Mouse (Mus musculus) limb, embryonic 11.5 days (tissue): ENCODE data around the gene Plin3. TPM values are rescaled to one million over a fixed set of nuclear protein-coding genes. Genes with fewer than 3 reads are reported as not detected.

Source experiments
- ATAC-seq: fragments of 200-750 bp; cut with Nextera tagmentation; 2 replicates; pipeline ENCODE4 v1.8.0; 2017; ENCODE audit warnings: low read depth; ENCODE audit not compliant: insufficient number of reproducible peaks, low FRiP score, low TSS enrichment
- DNase-seq: peaks from one replicate; pipeline ENCODE4 v3.0.0-alpha.2; 2015; ENCODE audit warnings: low spot score
- H3K27ac ChIP-seq: fragments of 300-500 bp; sonication (generic); replicated peaks from 2 replicates; pipeline ENCODE4 v1.5.1; 2014; ENCODE audit warnings: low read depth, mild to moderate bottlenecking, low read length
- H3K27me3 ChIP-seq: fragments of 300-500 bp; sonication (generic); 2 replicates; pipeline ENCODE4 v1.6.1; 2014; ENCODE audit warnings: mild to moderate bottlenecking, low read length, mixed read lengths; ENCODE audit not compliant: control insufficient read depth, insufficient read depth
- H3K36me3 ChIP-seq: fragments of 300-500 bp; sonication (generic); 2 replicates; pipeline ENCODE4 v1.6.1; 2014; ENCODE audit warnings: mild to moderate bottlenecking, low read length, moderate library complexity, mixed read lengths; ENCODE audit not compliant: control insufficient read depth, insufficient read depth
- H3K4me1 ChIP-seq: fragments of 300-500 bp; sonication (generic); 2 replicates; pipeline ENCODE4 v1.6.1; 2014; ENCODE audit warnings: low read length, mixed read lengths; ENCODE audit not compliant: control insufficient read depth, insufficient read depth
- H3K4me2 ChIP-seq: fragments of 300-500 bp; sonication (generic); 2 replicates; pipeline ENCODE4 v1.6.1; 2014; ENCODE audit warnings: low read depth, mild to moderate bottlenecking, moderate library complexity; ENCODE audit not compliant: severe bottlenecking
- H3K4me3 ChIP-seq: fragments of 300-500 bp; sonication (generic); 2 replicates; pipeline ENCODE4 v1.5.1; 2014; ENCODE audit warnings: low read depth, low read length
- H3K9ac ChIP-seq: fragments of 300-500 bp; sonication (generic); 2 replicates; pipeline ENCODE4 v1.6.1; 2014; ENCODE audit warnings: mild to moderate bottlenecking, low read length
- H3K9me3 ChIP-seq: fragments of 300-500 bp; sonication (generic); 2 replicates; pipeline ENCODE4 v1.6.1; 2016; ENCODE audit warnings: low read length; ENCODE audit not compliant: control insufficient read depth
- WGBS: fragments of 180-500 bp; shearing (Covaris S2); extraction: QIAGEN DNeasy Blood & Tissue Kit; methylation state at CpG from one replicate; pipeline ENCODE4 v1.1.7; 2014; 5-methylcytosine and 5-hydroxymethylcytosine counted together
- polyA plus RNA-seq: library from polyadenylated mRNA; unstranded; fragments of >200 nt; fragmentation: Nextera tagmentation; extraction: Ambion mirVana; gene quantifications from 2 replicates; pipeline ENCODE4 v1.2.1, GENCODE M21; 2014

The Plin3 gene
- polyA plus RNA-seq, 1 experiment from 2014 or later = 66.0 TPM

DNA sequence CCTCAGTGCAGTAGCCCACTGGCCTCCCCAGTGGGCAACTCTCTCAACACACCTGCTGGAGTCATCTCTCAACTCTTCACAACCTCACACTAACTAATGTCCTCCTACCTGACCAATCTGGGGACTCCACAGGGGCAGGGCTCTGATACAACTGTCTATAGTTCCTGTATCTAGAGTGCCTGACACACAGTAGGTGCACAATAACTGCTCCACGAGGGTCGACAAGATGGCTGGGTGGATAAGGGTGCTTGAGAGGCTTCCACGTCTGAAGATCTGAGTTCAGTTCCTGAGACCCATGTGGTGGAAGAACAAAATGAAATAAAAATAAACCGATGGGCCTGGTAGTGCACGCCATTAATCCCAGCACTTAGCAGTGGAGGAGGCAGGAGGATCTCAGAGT lies 18.7 kb downstream of the Plin3 start:
- Histone ChIP-seq H3K4me1 (0 out of 2 replicates have a peak, but pooled peaks cover 2% of the 10 kb centered on the region), H3K27me3 (no peaks in the 10 kb centered on the region), H3K4me3 (no peak overlapping the region), H3K36me3 (peaks cover 3% of the 10 kb centered on the region), H3K9me3 (no peaks in the 10 kb centered on the region), H3K4me2 (no peak overlapping the region), H3K27ac (no peak overlapping the region), H3K9ac (no peak overlapping the region; the same call in 1 of the 2 replicates)
- WGBS = 89% methylated on average over 5 of the region's 5 CpGs
- DNase-seq (no peak), ATAC-seq (no peak)

DNA sequence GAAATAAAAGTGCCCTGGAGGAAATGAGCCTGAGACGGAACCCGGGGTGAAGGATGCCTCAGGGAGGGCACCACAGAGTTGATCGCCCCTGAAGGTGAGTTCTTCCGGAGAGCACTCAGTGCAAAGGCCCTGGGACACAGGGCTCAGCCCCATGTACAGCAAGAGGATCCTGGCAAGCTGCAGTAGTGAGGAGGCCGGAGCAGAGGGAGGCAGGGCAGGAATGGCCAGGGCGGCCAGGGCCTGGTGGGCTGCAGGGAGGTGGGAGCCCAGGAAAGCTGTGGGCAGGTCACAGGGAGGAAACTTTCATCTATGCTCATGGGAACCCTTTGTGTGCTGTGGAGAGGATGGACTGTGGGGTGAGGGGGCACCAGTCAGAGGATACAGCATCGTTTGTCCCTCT lies 19.2 kb downstream of the Plin3 start:
- ATAC-seq (no peak), DNase-seq (no peak)
- H3K27me3 ChIP-seq = no peaks in the 10 kb centered on the region
- H3K4me3 ChIP-seq = no peak overlapping the region
- H3K27ac ChIP-seq = no peak overlapping the region
- peaks cover 3% of the 10 kb centered on the region for H3K36me3 ChIP-seq
- 79% methylated on average over 7 of the region's 7 CpGs for whole genome bisulfite sequencing
- H3K9me3 ChIP-seq = no peaks in the 10 kb centered on the region
- H3K4me2 ChIP-seq = no peak overlapping the region
- no peak overlapping the region; the same call in 1 of the 2 replicates for H3K9ac ChIP-seq
- H3K4me1 ChIP-seq = 0 out of 2 replicates have a peak, but pooled peaks cover 2% of the 10 kb centered on the region

DNA sequence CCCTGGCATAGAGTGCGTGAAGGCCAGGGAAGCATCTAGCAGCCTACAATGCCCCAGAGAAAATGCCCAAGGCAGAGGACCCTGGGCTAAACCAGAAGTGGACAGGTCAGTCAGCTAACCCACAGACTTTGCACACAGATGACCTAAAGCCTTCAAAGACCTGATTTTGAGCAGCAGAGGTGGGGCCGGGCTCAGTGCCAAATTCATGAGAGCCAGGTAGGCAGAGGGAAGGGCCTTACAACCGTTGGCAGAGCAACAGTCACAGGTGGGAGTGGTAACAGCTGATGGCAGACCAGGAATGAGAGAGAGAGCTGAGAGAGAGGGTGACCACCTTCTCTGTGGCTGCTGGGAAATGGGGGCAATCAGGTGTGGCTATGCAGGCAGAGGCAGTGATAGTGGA lies 20.0 kb downstream of the Plin3 start:
- Histone ChIP-seq H3K4me1 (0 out of 2 replicates have a peak, but pooled peaks cover 2% of the 10 kb centered on the region), H3K9ac (no peak overlapping the region), H3K36me3 (no peaks in the 10 kb centered on the region; the same call in none of the 2 replicates), H3K27ac (no peak overlapping the region), H3K4me2 (no peak overlapping the region), H3K4me3 (no peak overlapping the region), H3K27me3 (no peaks in the 10 kb centered on the region), H3K9me3 (no peaks in the 10 kb centered on the region)
- DNase-seq (no peak), ATAC-seq (no peak)
- 84% methylated on average over 3 of the region's 3 CpGs for WGBS

DNA sequence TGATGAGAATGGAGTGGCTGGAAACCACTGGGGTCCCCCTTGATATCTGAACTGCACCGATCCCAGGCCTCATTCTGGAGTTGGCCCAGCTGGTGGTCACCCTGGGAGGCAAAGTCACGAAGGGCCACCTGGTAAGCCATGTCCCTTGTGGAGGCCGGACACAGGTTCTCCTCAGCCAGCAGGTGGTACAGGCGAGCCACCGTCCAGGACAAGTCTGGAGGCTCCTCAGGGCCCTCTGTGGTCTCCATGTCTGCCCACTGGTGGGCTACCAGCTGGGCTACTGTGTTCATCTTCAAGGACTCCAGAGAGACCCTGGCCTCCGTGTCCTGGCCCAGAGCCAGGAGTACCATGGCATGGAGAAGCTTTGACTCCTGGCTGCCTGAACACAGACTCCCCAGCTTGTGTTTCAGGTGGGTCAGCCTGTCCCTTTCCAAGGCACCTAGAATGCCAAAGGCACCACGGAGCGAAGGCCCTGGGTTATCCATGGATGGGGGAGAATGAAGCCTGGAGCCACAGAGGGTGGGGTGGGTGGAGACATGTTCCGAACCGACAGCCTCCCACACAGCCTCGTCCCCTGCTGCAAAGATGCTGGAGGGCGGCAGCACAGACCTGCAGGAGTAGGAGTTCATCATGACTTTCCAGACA lies 20.9 kb downstream of the Plin3 start:
- 0 out of 2 replicates have a peak, but pooled peaks cover 2% of the 10 kb centered on the region for H3K4me1 ChIP-seq
- no peak overlapping the region for H3K4me3 ChIP-seq
- H3K4me2 ChIP-seq = no peak overlapping the region
- WGBS = 89% methylated on average over 12 of the region's 12 CpGs
- DNase-seq = no peak
- H3K9ac ChIP-seq = no peak overlapping the region
- no peaks in the 10 kb centered on the region for H3K27me3 ChIP-seq
- H3K36me3 ChIP-seq = no peaks in the 10 kb centered on the region; the same call in none of the 2 replicates
- H3K9me3 ChIP-seq = no peaks in the 10 kb centered on the region
- H3K27ac ChIP-seq = no peak overlapping the region
- no peak for ATAC-seq

DNA sequence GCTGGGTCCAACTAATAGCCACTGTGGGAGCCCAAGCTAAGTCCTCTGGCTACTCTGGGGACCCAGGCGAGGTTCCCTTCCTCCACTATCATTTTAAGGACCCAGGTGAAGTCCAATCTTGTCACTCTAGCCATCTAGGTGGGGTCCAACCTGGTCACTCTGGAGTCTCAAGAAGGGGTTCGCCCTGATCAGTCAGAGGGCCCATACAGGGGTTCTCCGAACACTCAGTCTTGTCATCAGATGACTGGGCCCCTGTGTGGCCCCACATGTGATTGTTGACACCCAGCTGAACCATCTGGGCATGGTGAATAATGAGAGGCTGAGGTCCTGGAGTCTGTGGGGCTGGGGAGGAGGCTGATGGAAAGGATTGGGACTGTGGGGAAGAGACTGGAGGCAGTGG lies 22.9 kb downstream of the Plin3 start:
- Histone ChIP-seq H3K27ac (no peak overlapping the region), H3K9me3 (no peaks in the 10 kb centered on the region), H3K36me3 (no peaks in the 10 kb centered on the region; the same call in none of the 2 replicates), H3K9ac (peak overlapping the region; percentile 40; the same call in 1 of the 2 replicates), H3K27me3 (no peaks in the 10 kb centered on the region), H3K4me3 (peak overlapping the region; percentile 24; the same call in 1 of the 2 replicates), H3K4me1 (no peaks in the 10 kb centered on the region), H3K4me2 (peak overlapping the region; percentile 58)
- ATAC-seq (no peak), DNase-seq (no peak)
- 84% methylated on average over 3 of the region's 3 CpGs for WGBS

DNA sequence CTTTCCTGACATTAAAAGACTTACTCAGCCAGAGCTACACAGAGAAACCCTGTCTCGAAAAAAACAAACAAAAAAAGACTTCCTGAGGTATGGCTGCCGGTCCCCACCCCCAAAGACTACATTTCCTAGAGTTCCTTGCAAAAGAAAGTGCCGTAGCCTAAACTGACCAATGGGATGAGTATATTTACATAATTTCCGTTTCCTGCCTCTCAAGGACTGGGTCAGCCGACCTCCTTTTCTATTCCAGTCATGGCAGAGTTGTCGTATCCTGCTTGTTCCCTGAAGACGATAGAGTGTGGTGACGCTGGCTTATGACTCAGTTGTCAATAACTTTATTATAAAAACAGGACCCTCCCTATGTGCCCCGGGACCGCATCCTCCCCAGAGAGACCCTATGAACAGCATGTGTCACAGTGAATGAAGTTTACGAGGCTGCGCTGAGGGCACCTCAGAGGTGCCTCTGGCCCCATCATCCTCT lies 23.5 kb downstream of the Plin3 start:
- H3K9ac ChIP-seq = peak overlapping the region; percentile 40; the same call in 1 of the 2 replicates
- H3K27me3 ChIP-seq = no peaks in the 10 kb centered on the region
- WGBS = 29% methylated on average over 12 of the region's 12 CpGs
- H3K4me3 ChIP-seq = peak overlapping the region; percentile 24
- no peaks in the 10 kb centered on the region for H3K4me1 ChIP-seq
- H3K36me3 ChIP-seq = no peaks in the 10 kb centered on the region; the same call in none of the 2 replicates
- H3K4me2 ChIP-seq = peak overlapping the region; percentile 58
- DNase-seq (peak; percentile 65), ATAC-seq (peak; percentile 81)
- H3K9me3 ChIP-seq = no peaks in the 10 kb centered on the region
- no peak overlapping the region for H3K27ac ChIP-seq

DNA sequence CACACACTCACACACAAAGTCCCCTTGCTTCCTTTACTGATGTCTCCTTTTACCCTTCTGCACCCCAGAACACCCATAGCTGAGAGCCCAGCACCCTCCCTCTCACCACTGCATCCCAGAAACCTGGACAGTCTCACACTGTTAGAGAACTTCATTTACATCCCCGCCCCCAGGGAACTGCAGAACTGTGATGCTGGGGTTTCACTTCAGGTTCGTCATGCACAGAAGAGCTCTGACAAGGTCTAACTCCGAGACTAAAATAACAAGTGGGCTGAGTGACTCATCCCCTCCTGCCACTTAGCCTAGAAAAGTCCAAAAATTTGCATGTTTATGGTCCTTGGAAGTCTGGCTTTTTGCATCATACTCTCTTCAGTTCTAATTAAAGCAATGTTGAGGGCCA lies 26.4 kb downstream of the Plin3 start:
- Histone ChIP-seq H3K4me2 (no peak overlapping the region), H3K27ac (no peak overlapping the region), H3K9ac (no peak overlapping the region), H3K4me1 (no peaks in the 10 kb centered on the region), H3K9me3 (no peaks in the 10 kb centered on the region), H3K27me3 (no peaks in the 10 kb centered on the region), H3K36me3 (peaks cover 5% of the 10 kb centered on the region), H3K4me3 (no peak overlapping the region)
- ATAC-seq (no peak), DNase-seq (no peak)
- 63% methylated on average over 3 of the region's 3 CpGs for WGBS

DNA sequence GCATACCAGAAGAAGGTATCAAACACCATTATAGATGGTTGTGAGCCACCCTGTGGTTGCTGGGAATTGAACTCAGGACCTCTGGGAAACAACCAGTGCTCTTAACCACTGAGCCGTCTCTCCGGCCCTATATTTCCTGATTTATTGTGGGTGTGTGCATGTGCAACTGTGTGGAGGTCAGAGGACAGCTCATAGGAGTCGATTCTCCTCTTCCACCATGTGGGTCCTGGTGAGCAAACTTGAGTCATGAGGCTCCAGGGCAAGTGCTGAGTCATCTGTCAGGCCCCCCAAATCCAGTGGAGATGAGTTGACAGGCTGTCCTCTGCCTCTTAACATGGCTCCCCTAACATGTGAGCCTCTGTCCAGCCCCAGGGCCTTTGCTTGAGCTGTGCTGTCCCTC lies 26.8 kb downstream of the Plin3 start:
- 84% methylated on average over 3 of the region's 3 CpGs for WGBS
- Histone ChIP-seq H3K9me3 (no peaks in the 10 kb centered on the region), H3K36me3 (peaks cover 8% of the 10 kb centered on the region), H3K27ac (no peak overlapping the region), H3K27me3 (no peaks in the 10 kb centered on the region), H3K4me1 (no peaks in the 10 kb centered on the region), H3K4me3 (no peak overlapping the region), H3K9ac (no peak overlapping the region), H3K4me2 (no peak overlapping the region)
- no peak for DNase-seq
- ATAC-seq = no peak
